Mouse (Mus musculus) neural tube, embryonic 13.5 days (tissue): ENCODE data around the gene Ubp1. TPM values are rescaled to one million over a fixed set of nuclear protein-coding genes. Genes with fewer than 3 reads are reported as not detected.
"Not testable (repeated sequence)": the region's sequence is repeated elsewhere in the genome, so short reads cannot be mapped to it uniquely, and the experiment has no call there.

ENCODE experiments used
- ATAC-seq: fragments of 200-750 bp; cut with Nextera tagmentation; 2 replicates; pipeline ENCODE4 v1.8.0; 2017; ENCODE audit warnings: low read depth, mild to moderate bottlenecking, moderate TSS enrichment, moderate library complexity
- H3K27ac ChIP-seq: fragments of 300-500 bp; sonication (generic); replicated peaks from 2 replicates; pipeline ENCODE4 v1.5.1; 2015; ENCODE audit warnings: moderate library complexity, mild to moderate bottlenecking, inconsistent platforms
- H3K27me3 ChIP-seq: fragments of 300-500 bp; sonication (generic); 2 replicates; pipeline ENCODE4 v1.6.1; 2015; ENCODE audit warnings: mild to moderate bottlenecking, inconsistent platforms
- H3K36me3 ChIP-seq: fragments of 300-500 bp; sonication (generic); 2 replicates; pipeline ENCODE4 v1.6.1; 2015; ENCODE audit warnings: mild to moderate bottlenecking, inconsistent platforms
- H3K4me1 ChIP-seq: fragments of 300-500 bp; sonication (generic); replicated peaks from 2 replicates; pipeline ENCODE4 v1.6.1; 2015; ENCODE audit warnings: inconsistent platforms
- H3K4me2 ChIP-seq: fragments of 300-500 bp; sonication (generic); 2 replicates; pipeline ENCODE4 v1.6.1; 2015; ENCODE audit warnings: inconsistent platforms, mild to moderate bottlenecking, moderate library complexity
- H3K4me3 ChIP-seq: fragments of 300-500 bp; sonication (generic); 2 replicates; pipeline ENCODE4 v1.5.1; 2015; ENCODE audit warnings: mild to moderate bottlenecking, inconsistent platforms
- H3K9ac ChIP-seq: fragments of 300-500 bp; sonication (generic); 2 replicates; pipeline ENCODE4 v1.6.1; 2015; ENCODE audit warnings: moderate library complexity, mild to moderate bottlenecking, inconsistent platforms
- H3K9me3 ChIP-seq: fragments of 300-500 bp; sonication (generic); 2 replicates; pipeline ENCODE4 v1.6.1; 2016; ENCODE audit warnings: inconsistent platforms
- WGBS: fragments of 180-500 bp; shearing (Covaris S2); methylation state at CpG from one replicate; pipeline ENCODE4 v1.1.7; 2015; 5-methylcytosine and 5-hydroxymethylcytosine counted together
- polyA plus RNA-seq: library from polyadenylated mRNA; unstranded; fragments of >200 nt; fragmentation: Nextera tagmentation; extraction: Ambion mirVana; gene quantifications from 2 replicates; pipeline ENCODE4 v1.2.1, GENCODE M21; 2015

The Ubp1 gene
- 33.6 and 34.0 TPM in 2 replicates for polyA plus RNA-seq

DNA sequence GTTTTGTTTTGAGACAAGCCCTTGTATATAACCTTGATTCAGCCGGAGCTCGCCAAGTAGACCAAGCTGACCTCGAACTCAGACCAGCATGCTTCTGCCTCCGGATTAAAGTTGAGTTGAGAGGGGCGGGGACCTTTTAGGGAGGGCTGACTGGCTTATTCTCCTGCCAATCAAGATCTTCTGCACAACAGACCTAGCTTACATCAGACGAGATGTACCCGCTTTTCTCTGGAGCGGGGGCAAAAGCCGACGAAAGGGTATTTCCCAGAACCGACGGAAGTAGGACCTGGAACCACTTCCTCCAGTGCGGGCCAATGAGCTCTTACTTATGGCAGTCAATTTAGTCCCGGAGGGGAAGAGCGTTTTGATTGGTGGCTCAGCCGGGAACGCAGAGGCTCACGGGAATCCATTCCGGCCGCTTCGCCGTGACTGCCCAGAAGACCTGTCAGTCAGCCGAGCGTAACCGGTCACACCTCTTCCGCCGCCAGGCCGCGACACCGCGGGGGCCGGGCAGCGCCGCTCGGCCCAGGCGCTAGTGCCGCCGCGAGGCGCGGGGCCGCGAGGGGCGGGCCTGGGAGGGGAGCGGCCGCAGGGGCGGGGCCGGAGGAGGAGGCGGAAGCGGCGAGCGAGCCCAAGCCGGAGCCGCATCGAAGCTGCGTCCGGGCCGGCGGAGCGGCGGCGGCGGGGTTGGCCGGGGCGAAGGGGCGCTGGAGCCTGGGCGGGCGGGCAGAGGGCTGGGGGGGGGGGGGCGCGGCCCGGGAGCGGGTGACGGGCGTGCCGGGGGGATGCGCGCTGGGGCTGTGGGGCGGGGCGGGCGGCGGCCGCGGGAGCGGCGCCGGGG is at the start of gene Ubp1:
Ubp1 (plus strand) TSS at position 401 of the 841 bp plus-strand sequence.
- H3K27ac ChIP-seq, result peak within 1 kb of the TSS; percentile 95
- H3K4me1 ChIP-seq, result peaks cover 48% of the 10 kb centered on the region
- H3K9ac ChIP-seq, result peak within 1 kb of the TSS; percentile 96
- H3K27me3 ChIP-seq, result no peaks in the 10 kb centered on the region
- H3K4me3 ChIP-seq, result peak within 1 kb of the TSS; percentile 98
- no peaks in the 10 kb centered on the region for H3K9me3 ChIP-seq
- peak; percentile 97 for ATAC-seq
- 4% methylated on average over 44 of the region's 86 CpGs for WGBS
- H3K4me2 ChIP-seq, result peak within 1 kb of the TSS; percentile 90
- no peaks in the 10 kb centered on the region for H3K36me3 ChIP-seq

DNA sequence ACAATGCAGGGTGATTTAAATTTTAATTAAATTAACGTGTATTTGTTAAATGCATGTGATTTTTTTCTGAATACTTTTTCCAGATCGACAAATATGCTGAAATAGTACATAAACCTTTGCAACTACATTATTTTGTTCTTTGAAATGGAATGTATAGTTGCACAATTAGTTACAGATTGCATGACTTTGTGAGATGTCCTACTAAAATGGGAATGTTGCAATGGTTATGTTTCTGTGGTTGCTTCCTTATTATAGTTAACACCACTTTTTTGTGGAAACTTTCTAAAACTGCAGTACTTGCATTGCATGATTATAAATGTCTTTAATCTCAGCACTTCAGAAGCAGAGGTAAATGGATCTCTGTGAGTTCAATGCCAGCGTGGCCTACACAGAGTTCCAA is 35.8 kb upstream of the Ubp1 start:
- no peaks in the 10 kb centered on the region for H3K27me3 ChIP-seq
- no peaks in the 10 kb centered on the region for H3K9me3 ChIP-seq
- WGBS, result 96% methylated on average over 3 of the region's 3 CpGs
- no peak overlapping the region for H3K27ac ChIP-seq
- no peaks in the 10 kb centered on the region for H3K4me1 ChIP-seq
- no peak overlapping the region for H3K4me2 ChIP-seq
- no peak overlapping the region for H3K4me3 ChIP-seq
- H3K36me3 ChIP-seq, result peaks cover 91% of the 10 kb centered on the region
- no peak for ATAC-seq
- H3K9ac ChIP-seq, result no peak overlapping the region

DNA sequence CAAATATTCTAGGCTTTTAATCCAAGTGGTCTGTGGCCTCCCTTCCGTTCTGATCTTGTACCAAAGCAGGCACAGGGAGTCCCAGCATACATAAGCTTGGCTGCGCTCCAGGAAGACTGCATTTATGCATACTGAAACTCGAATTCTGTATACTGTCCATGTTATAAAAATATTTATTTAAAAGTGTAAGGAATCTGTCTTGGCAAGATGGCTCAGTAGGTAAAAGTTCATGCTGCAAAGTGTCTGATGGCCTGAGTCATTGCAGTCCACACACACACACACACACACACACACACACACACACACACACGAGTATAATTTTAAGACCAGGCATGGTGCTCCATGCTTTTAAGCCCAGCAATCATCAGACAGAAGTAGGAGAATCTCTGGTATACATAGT is 27.6 kb upstream of the Ubp1 start:
- H3K4me3 ChIP-seq, result no peak overlapping the region
- H3K9ac ChIP-seq, result no peak overlapping the region
- peaks cover 86% of the 10 kb centered on the region for H3K36me3 ChIP-seq
- H3K4me2 ChIP-seq, result no peak overlapping the region
- H3K4me1 ChIP-seq, result no peaks in the 10 kb centered on the region
- no peak overlapping the region for H3K27ac ChIP-seq
- 78% methylated on average over 4 of the region's 4 CpGs for WGBS
- no peaks in the 10 kb centered on the region for H3K27me3 ChIP-seq
- no peak for ATAC-seq
- H3K9me3 ChIP-seq, result no peaks in the 10 kb centered on the region

DNA sequence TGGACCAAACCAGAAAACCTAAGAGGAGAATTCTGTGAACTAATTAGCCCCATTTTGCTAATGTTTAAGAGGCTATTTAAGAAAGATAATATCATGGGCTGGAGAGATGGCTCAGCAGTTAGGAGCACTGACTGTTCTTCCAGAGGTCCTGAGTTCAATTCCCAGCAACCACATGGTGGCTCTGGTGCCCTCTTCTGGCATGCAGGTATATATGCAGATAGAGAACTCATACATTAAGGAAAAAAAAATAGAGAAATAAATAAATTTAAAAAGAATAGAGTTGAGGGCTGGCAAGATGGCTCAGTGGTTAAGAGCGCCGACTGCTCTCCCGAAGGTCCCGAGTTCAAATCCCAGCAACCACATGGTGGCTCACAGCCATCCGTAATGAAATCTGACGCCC is 26.4 kb upstream of the Ubp1 start:
- H3K4me2 ChIP-seq, H3K9me3 ChIP-seq, H3K27me3 ChIP-seq, H3K27ac ChIP-seq, H3K4me3 ChIP-seq, H3K9ac ChIP-seq, H3K4me1 ChIP-seq, ATAC-seq: not testable (repeated sequence)
- H3K36me3 ChIP-seq, result peaks cover 87% of the 10 kb centered on the region
- 97% methylated on average over 6 of the region's 6 CpGs for WGBS

DNA sequence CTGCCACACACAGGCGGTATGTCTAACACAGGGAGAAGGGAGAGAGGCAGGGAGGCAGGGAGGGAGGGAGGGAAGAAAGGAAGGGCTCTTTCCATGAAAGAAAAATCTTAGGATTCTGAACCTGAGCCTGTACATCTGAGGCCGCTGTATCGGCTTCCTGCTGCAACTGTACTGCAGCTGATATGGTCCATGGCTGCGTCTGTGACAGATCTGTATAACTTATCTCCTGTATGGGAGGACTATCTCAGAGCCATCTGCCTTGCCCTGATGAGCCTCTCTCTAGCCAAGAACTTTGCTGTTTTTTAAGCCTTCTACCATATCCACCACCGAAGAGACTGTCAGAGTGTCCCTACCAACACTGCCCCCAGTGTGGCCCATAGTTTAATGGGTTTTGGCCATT is 14.9 kb upstream of the Ubp1 start:
- H3K27me3 ChIP-seq, result no peaks in the 10 kb centered on the region
- whole genome bisulfite sequencing, result 94% methylated on average over 5 of the region's 5 CpGs
- no peak overlapping the region for H3K27ac ChIP-seq
- H3K4me1 ChIP-seq, result no peaks in the 10 kb centered on the region
- no peak overlapping the region for H3K4me2 ChIP-seq
- H3K4me3 ChIP-seq, result no peak overlapping the region
- no peaks in the 10 kb centered on the region for H3K9me3 ChIP-seq
- peaks cover 81% of the 10 kb centered on the region for H3K36me3 ChIP-seq
- no peak for ATAC-seq
- H3K9ac ChIP-seq, result no peak overlapping the region

DNA sequence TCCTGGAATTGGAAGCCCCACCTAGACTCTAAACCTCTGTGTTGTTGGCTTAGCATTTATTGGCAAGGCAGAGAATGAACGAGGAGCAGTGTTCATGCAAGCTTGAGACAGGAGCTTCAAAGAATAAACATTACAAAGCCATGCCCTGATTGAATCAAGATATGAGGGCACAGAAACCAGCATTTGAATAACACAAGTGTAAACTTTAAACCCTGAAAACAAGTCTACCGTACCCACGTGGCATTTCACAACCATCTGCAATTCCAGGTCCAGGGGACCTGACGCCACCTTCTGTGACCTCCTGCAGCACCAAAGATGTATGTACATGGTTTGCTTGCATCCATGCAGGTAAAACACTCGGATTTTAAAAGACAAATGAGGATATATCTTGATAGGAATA is 8.1 kb upstream of the Ubp1 start:
- WGBS, result 97% methylated on average over 5 of the region's 5 CpGs
- no peak overlapping the region for H3K4me2 ChIP-seq
- H3K9me3 ChIP-seq, result no peaks in the 10 kb centered on the region
- H3K4me3 ChIP-seq, result no peak overlapping the region
- H3K27me3 ChIP-seq, result no peaks in the 10 kb centered on the region
- no peaks in the 10 kb centered on the region for H3K4me1 ChIP-seq
- no peak for ATAC-seq
- no peak overlapping the region for H3K27ac ChIP-seq
- H3K36me3 ChIP-seq, result peaks cover 64% of the 10 kb centered on the region
- H3K9ac ChIP-seq, result no peak overlapping the region

DNA sequence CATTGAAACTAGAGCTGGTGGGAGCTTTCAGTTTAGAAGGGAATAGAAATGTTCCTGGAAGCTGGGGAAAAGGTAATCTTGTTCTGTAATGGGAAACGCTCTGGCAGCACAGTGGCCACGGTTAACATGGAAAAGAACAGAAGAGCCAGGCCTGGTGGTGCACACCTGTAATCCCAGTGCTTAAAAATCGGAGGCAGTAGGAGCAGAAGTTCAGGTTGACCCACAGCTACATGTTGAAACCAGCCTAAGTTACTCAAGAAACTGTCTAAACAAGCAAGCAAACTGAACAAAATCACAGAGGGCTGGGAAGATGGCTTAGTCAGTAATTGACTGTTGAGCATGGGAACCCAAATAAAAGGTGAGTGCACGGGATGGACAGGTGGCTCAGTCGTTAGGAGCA is 5.9 kb upstream of the Ubp1 start:
- WGBS, result 93% methylated on average over 5 of the region's 5 CpGs
- H3K4me1 ChIP-seq, result peaks cover 3% of the 10 kb centered on the region; the same call in 1 of the 2 replicates
- no peak for ATAC-seq
- no peak overlapping the region for H3K4me2 ChIP-seq
- H3K9me3 ChIP-seq, result no peaks in the 10 kb centered on the region
- H3K4me3 ChIP-seq, result no peak overlapping the region
- no peak overlapping the region for H3K27ac ChIP-seq
- no peak overlapping the region for H3K9ac ChIP-seq
- H3K36me3 ChIP-seq, result peaks cover 46% of the 10 kb centered on the region
- no peaks in the 10 kb centered on the region for H3K27me3 ChIP-seq

DNA sequence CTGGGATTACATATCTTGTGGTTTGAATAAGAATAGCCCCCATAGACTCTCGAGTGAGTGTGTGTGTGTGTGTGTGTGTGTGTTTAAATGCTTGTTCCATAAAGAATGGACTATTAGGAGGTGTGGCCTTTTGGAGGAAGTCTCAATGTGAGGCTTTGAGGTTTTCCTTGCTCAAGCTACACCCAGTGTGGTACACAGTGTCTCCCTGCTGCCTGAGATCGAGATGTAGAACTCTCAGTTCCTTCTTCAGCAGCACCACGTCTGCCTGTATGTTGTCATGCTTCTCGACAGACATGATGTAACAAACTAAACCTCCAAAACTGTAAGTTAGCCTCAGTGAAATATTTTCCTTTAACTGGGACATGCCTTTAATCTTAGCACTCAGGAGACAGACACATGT is 2.1 kb upstream of the Ubp1 start:
- Histone ChIP-seq H3K36me3 (peaks cover 18% of the 10 kb centered on the region), H3K9ac (no peak overlapping the region), H3K27ac (no peak overlapping the region), H3K9me3 (no peaks in the 10 kb centered on the region), H3K4me2 (no peak overlapping the region), H3K4me3 (no peak overlapping the region), H3K27me3 (no peaks in the 10 kb centered on the region), H3K4me1 (peaks cover 27% of the 10 kb centered on the region)
- 87% methylated on average over 4 of the region's 4 CpGs for WGBS
- no peak for ATAC-seq

DNA sequence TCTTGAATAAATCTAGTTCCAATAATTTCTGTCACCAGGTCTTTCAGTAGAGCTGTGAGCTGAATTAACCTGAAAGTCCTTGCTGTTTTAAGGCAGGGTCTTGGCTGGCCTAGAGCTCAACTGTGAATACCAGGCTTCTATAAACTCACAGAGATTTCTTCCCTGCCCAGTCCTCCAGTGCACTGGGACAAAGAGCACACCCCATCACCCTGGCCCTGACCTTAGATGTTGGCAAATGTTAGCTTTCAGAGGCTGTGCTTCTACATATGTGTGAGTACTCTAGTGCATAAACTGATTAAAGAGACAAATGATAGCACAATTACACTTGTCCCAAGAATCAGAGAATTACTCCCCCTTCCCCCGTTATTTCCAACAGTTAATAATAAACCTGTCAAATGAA is 1.1 kb upstream of the Ubp1 start:
- H3K36me3 ChIP-seq, result peaks cover 7% of the 10 kb centered on the region; the same call in 1 of the 2 replicates
- peak overlapping the region; percentile 98; the same call in 1 of the 2 replicates for H3K4me3 ChIP-seq
- peak overlapping the region; percentile 60 for H3K4me2 ChIP-seq
- ATAC-seq, result no peak
- peak overlapping the region; percentile 63; the same call in 1 of the 2 replicates for H3K9ac ChIP-seq
- no peaks in the 10 kb centered on the region for H3K9me3 ChIP-seq
- WGBS, result 81% methylated on average over 1 of the region's 1 CpGs
- peak overlapping the region; percentile 95; the same call in 1 of the 2 replicates for H3K27ac ChIP-seq
- H3K27me3 ChIP-seq, result no peaks in the 10 kb centered on the region
- H3K4me1 ChIP-seq, result peaks cover 38% of the 10 kb centered on the region

DNA sequence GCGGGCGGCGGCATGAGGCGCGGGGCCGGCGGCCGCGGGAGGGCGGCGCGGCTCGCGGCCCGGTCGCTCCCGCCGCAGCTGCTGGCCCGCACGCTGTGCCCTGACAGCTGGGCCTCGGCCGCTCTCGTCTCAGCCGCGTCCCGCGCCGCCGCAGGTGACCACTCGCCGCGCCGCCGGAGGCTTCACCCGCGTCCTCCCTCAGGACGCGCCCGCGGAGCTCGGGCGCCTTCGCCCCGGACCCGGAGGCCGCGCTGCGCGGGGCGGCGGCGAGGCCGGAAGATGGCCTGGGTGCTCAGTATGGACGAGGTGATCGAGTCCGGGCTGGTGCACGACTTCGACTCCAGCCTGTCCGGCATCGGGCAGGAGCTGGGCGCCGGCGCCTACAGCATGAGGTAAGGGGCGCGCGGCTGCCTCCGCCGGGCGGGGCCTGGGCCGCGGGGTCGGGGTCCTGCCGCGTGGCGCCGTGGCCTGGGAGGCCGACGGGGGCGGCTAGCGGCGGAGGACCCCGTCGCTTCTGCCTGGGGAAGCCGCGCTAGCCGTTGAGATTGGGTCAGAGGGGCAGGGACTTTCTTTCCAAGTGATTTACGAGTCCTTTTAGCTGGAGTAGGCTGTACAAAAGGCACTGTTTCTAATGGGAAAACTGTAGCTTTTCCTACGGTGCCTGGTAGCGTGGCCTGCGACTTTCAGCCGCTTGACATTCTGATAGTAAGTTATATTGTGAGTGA is 803 bp downstream of the Ubp1 start:
- Histone ChIP-seq H3K27me3 (no peaks in the 10 kb centered on the region), H3K36me3 (no peaks in the 10 kb centered on the region), H3K4me3 (peak overlapping the region; percentile 98), H3K4me2 (peak overlapping the region; percentile 90), H3K9me3 (no peaks in the 10 kb centered on the region), H3K4me1 (peaks cover 55% of the 10 kb centered on the region), H3K27ac (peak overlapping the region; percentile 95), H3K9ac (peak overlapping the region; percentile 96)
- ATAC-seq, result peak; percentile 29
- under 1% methylated on average over 47 of the region's 91 CpGs for WGBS

DNA sequence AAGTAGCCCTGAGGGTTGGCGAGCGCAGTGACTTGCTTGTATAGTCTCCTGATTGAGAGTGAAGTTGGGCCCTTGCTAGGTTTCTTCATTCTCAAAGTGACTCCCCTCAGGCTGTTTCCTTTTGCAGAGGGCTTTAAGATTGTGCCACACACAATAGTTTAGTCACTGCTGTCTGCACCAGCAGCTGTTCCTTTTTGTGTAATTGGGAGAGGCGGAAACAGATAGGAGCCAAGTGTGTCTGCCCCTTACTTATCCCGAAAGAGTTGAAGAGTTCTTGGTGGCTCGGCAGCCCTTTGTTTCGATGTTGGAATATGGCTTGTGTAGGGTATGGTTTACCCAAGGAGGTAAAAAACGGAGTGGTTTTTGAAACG is 1.4 kb downstream of the Ubp1 start:
- no peak for ATAC-seq
- Histone ChIP-seq H3K4me1 (peaks cover 55% of the 10 kb centered on the region), H3K4me2 (peak overlapping the region; percentile 90), H3K27me3 (no peaks in the 10 kb centered on the region), H3K4me3 (peak overlapping the region; percentile 98), H3K9me3 (no peaks in the 10 kb centered on the region), H3K9ac (peak overlapping the region; percentile 96), H3K36me3 (no peaks in the 10 kb centered on the region), H3K27ac (peak overlapping the region; percentile 95)
- WGBS, result 2% methylated on average over 8 of the region's 8 CpGs

DNA sequence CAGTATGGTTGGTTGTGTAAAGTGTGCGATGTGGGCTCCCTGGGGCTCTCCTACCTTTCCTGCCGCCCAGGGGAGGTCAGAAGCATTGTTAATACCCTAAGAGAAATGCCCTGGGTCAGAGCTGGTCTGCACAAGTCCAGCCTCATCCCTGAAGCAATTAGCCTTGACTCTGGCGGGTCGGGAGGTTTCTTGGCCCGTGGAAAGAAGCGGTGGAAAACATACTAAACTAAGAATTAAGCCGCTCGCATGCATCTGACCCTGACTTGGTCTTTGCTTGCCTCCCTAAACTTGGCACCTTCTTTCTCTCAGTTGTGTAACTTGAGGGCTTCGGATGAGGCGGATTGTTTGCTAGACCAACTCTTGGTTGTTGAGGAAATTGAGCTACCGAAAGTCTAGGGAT is 1.8 kb downstream of the Ubp1 start:
- Histone ChIP-seq H3K4me3 (peak overlapping the region; percentile 98), H3K36me3 (no peaks in the 10 kb centered on the region), H3K4me2 (peak overlapping the region; percentile 90), H3K27ac (peak overlapping the region; percentile 95), H3K4me1 (peaks cover 55% of the 10 kb centered on the region), H3K27me3 (no peaks in the 10 kb centered on the region), H3K9me3 (no peaks in the 10 kb centered on the region), H3K9ac (peak overlapping the region; percentile 96)
- 26% methylated on average over 11 of the region's 11 CpGs for WGBS
- ATAC-seq, result no peak
